Mouse (Mus musculus): ENCODE measurements around the gene Pik3r1.

Pik3r1 gene

DNA sequence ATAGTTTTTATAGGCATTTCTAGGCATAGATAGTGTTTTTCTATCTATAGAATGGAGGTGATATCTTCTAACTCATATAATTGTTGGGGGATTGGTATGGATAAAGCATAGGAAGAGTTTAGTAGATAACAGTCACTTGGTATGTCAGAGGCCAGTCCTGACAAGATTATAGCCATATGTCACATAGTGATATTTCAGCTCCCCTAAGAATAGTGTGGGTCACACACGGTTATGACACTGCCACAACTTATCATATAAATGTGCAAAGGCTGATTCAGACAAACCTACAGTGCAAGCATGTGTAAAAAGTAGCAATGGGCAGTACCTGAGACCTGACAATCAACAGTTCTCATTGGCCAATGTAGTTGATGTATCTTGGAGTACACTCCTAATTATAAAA lies 89.0 kb downstream of the Pik3r1 start:
- DNase-seq (ENCODE audit: low spot score): no peak

DNA sequence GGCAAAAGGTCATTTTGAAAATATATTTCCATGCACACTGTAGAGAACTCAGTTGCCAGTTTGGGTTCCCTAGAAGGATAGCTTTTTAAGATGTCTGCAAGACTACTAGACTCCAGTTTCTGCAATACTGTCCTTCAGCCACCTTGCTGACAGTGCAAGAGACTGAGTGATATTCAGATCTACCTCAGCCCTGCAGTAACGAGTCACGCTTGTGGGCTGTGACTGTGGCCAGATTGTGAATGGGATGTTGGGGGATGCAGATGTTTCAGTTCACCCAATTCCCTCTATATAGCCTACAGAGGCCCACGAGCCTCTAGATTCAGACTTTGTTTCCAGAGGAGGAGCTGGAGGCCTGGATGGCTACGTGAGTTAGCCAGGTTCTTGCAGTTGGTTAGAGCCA lies 90.0 kb downstream of the Pik3r1 start:
- DNase-seq (ENCODE audit: low spot score): no peak

DNA sequence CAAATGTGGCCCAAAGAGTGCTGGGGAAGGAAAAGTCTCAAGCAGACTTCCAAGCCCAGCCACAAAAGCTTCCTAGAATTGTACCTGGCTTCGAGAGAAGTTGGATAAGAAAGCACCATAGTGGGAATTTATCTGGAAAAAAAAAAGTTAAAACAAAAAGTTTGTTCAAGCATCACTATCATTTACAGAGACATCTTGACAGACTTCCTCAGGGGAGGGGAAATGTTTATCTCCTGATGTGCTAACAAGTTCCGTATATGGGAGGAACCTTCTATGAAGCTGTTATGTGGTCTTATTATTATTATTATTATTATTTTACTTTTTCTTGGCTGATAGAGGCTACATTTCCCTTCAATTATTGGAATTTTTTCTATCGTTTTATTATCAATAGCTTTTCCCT lies 94.1 kb downstream of the Pik3r1 start:
- DNase-seq (ENCODE audit: low spot score): no peak

DNA sequence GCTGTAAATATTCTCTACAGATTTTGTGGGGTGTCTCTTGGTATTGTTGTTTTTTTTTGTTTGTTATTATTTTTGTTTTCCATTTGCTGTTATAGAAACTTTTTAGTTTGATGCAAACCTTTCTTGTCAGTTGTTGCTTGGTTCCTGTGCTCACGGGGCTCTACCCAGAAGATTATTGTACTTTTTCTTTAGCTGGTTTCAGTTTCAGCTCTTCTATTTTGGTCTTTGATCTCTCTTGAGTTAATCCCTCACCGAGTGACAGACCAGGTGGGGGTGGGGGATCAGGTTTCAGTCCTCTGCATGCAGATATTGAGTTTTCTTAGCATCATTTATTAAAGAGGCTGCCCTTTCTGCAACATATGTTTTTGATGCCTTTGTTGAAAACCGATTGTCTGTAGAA lies 99.2 kb downstream of the Pik3r1 start:
- DNase-seq (ENCODE audit: low spot score): peak; percentile 36

DNA sequence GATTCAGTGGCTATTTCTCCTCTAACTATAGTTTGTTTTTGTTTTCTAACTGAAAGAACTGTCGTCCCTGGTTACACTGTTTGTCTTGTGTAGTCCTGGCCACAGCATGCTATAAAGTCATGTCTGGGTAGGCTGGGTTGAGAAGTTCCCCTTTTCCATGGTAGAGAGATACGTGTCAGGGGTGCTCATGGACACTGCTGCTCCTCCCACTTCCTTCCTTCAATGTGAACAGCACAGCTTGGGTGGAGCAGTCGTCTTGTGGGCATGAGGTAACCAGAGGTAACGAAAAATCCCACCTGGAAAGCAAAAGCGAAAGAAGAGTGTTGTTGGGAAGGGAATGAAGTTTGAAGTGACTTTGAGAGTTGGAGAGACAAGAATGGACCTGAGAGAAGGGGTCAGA lies 104.0 kb downstream of the Pik3r1 start:
- DNase-seq (ENCODE audit: low spot score): peak; percentile 46

DNA sequence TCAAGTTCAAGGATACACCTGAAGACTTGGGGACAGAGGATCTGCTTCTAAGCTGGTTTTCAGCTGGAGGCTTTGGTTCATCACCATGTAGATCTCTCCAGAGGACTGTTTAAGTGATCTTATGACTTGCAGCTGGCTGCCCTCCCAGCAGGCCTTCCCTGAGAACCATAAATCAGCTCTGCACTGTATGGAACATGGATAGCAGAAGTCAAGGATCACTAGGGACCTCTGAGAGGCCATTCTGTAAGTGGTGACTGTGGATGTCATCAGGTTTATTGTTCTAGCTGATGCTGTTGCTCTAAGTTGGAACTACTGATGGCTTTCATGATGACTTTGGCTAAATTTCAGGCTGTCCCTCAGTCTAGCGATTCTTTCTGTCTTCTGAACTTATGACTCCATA lies 105.1 kb downstream of the Pik3r1 start:
- no peak for DNase-seq (ENCODE audit: low spot score)

DNA sequence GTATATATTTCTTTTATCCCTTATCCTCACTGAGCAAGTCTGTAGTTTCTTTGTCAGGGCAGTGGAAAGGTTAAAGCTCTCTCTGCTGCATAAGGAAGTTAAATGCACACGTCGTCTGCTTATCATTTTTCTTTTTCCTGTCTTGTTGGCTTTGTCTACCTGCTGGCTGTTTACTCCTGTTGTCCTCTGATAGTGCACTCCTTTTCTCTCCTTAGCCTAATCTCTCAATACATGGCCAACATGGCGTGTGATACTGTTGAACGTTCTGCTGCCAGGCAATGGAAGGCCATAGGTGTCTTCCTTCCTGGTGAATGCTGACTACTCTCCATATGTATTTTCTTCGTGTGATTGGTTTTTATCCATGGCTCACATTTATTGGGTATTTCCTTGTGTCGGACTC lies 106.5 kb downstream of the Pik3r1 start:
- no peak for DNase-seq (ENCODE audit: low spot score)

DNA sequence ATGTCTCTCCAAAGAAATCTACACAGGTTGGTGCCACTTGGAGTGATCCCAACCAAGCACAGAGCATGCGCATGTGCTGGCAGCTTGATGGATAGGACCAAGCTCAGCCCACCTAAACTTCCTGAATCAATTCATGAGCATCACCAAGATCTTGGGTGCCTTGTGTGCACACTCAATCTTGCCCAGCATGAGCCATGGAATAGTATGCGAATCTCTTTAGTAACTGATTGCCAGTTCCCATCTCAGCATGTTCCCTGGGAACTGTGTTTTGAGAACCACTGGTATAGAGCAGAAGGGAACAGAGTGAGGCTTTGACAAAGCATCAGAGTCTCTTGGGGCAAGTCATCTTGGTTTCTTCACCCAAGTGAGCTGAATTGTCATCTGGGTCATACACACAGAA lies 107.8 kb downstream of the Pik3r1 start:
- no peak for DNase-seq (ENCODE audit: low spot score)

DNA sequence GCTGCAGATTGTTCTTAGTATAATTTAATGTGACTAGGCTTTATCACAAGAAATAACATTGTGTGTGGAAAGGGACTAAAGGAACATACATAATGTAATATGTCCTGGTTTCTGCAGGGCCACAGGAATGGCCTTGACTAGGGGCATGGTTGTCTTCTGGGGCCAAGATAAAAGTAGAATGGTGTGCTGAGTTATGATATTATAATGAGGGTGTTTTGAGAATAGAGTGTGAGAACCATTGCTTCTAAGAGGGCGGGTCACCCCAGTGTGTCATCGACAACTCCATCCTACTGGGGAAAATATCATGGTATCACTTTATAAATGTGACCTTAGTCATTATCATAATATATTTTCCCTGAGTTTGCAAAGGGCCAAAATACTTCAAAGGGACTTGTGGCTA lies 115.9 kb downstream of the Pik3r1 start:
- no peak for DNase-seq (ENCODE audit: low spot score)

DNA sequence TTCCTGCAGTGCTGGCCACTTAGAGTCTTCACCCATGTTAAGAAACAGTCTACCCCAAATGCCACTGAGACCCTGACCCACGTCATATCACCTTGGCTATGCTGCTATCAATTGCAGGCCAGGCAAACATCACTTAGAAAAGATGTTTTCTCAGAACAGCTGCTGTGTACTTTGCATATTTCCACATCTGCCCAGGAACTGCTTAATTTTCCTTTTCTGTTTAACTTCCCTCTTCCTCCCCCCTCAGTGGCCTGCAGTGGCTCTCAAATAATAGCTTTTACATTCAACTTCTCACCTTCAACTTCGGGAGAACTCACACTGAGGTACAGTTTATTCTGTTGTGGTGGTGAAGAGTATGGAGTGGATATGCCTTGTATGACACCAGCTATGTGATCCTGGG lies 126.4 kb downstream of the Pik3r1 start:
- no peak for DNase-seq (ENCODE audit: low spot score)

DNA sequence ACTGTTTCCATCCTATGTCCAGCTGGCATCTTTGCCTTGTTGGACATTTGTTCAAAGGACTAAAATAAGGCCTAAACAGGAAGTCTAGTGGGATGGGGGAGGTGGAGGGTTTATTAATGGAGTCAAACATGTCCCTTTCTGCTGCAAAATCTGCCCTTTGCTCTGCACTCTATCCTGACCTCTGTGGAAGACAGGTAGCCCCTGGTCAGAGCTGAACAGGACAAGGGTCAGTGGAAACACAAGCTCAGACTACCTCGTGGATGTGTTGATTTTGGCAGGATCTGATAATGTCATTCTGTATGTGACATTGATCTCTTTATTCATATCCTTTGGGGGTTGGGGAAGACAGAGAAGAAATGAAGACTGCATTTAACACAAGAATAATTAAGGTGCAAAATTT lies 132.2 kb downstream of the Pik3r1 start:
- DNase-seq (ENCODE audit: low spot score): no peak

DNA sequence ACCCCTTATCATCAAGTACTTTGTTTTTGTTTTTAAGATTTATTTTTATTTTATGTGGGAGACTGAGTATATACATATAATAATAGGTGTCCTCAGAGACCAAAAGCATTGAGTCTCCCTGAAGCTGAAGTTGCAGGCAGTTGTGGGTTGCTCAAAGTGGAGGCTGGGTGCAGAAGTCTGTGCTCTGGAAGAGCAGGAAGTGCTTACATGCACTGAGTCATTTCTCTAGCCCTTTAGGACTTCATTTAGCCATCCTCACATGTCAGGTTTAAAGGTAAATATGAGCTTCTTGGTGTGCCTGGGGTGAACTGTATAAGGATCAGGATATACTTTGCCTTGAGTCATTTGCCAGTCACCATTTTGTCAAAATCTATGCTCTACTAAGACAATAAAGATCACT lies 133.6 kb downstream of the Pik3r1 start:
- DNase-seq (ENCODE audit: low spot score): no peak

DNA sequence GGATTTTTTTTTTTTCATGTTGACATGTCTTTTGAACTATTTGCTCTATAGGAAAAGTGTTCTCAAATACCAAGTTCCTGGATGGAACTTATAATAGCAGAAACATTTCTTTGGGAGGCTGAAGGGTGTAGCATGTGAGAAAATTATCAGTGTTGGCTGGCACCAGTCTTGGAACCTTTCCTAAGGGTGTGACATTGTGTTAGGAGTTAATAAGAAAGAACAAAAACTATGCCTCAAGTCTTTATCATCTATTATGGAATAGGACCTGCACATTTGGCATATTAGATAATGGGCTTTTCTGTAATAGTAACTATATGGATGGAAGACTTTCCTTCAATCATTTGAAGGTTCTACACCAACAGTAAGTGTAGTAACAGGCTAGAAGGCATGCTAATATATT lies 134.4 kb downstream of the Pik3r1 start:
- DNase-seq (ENCODE audit: low spot score): no peak

DNA sequence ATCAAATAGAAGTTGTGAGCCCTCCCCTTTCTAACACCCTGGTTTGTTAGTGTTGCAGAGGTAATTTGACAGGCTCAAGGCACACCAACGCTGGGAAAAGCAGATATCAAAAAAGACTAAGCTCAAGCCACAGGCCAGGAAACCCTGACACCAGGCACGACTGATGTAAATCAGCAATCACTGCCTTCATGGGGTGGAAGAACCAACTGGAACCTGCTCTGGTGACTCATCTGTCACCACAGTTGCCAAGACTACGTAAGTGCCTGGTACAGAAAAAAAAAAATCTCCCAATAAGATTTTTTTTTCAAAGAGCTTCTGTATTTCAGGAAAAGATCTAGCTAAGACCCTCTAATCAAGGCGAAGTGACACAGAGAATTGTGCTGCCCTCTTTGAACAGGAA lies 135.2 kb downstream of the Pik3r1 start:
- no peak for DNase-seq (ENCODE audit: low spot score)

DNA sequence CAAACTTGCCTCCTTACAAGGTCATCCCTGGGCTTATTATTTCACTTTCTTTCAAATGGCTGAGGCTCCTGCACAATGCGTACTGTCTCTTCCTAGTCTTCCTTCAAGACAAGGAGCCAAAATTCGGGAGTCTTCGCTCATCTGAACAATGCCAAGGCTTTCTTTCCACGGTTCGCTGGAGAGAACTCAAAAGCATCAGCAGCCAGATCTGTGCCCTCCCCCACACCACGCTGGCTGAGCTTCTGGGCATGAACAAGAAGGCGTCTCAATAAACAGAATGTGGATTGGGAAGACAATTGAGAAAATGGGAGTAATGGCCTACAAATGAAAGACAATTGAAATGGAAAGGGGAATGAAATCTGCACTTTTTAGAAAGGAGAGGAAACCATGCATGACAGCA lies 136.5 kb downstream of the Pik3r1 start:
- DNase-seq (ENCODE audit: low spot score): no peak
